Mouse (Mus musculus) hematopoietic stem cell, adult 5-6 weeks (primary cell): ENCODE results near the gene Rad50. TPM values are rescaled to one million over a fixed set of nuclear protein-coding genes. Genes with fewer than 3 reads are reported as not detected.
A peak's percentile ranks its signal among the peaks of the same experiment; 100 is the strongest.

Source experiments
- ATAC-seq, 2 experiments: fragments of 125-278 bp in 1 of 2; replicated peaks in 1 of 2; 2 replicates each; pipeline ENCODE4 v1.8.0; 2016 to 2017; ENCODE audit warnings: inconsistent platforms in 2 of 2, mild to moderate bottlenecking in 2 of 2, moderate number of reproducible peaks in 2 of 2, low read depth in 1 of 2, moderate TSS enrichment in 1 of 2; ENCODE audit not compliant: low FRiP score in 2 of 2, poor library complexity in 2 of 2, severe bottlenecking in 2 of 2, insufficient read depth in 1 of 2, low TSS enrichment in 1 of 2
- total RNA-seq: library from RNA; stranded (forward); fragments of 172-1452, 232-1000 nt; gene quantifications from 2 replicates; pipeline ENCODE4 v1.2.3, GENCODE M21; 2017

Gene Rad50
- total RNA-seq, 1 experiment from 2014 or later: 112 TPM

DNA sequence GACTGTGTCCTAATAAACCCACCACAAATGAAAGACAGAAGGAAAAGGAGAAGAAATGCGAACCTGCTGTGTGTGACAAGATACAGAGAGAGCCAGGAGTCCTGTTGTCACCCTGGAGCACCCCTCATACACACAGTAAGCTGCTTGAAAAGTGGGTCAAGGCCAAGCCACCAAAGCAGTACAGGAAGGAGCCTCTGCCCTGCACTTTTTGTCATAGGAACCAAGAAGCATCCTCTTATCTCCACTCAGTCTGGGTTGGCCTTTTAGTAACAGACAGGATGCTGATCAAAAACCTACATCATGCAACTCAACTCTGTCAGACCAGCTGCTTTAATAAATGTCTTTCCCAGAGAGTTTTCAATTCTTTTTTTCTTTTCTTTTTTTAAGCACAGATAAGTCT lies 12.6 kb upstream of the Rad50 start:
- ATAC-seq: no peak

DNA sequence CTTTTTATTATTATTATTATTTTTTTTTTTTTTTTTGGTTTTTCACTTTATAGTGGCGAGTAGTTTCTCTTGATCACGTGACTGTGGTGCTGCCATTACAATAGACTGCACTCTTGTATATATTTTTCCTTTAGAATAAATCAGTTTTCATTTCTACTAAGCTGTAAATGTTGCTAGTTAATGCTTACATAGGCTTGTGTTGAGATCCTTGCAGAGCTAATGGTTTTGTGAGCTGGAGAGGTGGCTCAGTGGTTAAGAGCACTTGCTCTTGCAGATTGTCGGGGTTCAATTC lies 545 bp upstream of the Rad50 start:
- ATAC-seq: no peak

DNA sequence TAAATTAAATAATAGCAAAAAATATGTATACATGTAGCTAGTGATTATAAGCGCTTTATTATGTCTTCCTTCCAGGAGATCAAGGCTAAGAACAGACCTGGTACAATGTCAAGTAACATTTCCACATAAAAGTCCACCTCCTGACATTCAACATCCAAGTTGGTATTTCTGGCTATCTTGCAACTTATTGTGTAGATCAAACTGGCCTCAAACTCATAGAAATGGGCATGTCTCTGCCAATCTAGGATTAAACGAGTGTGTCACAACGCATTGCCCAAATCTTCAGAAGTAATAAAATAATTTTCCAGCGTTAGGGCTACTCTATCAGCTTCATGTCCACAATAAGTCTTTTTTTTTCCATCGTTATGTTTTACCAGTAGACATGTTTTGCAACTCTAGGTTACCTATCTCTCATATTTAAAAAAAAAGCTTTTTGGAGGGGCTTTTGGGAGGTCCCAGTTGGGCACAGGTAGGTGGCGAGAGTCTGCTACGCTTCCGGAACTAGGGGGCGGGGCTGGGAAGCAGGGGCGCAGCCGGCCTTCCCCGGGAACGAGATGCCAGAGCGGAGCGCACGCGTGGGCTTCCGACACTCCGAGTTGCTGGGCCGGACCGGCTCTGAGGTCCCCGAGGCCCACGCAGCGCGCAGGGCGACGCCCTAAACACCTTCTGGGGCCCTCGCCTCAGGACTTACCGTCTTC lies 734 bp downstream of the Rad50 start:
- peak; percentile 24 to 47; a peak in 2 of 4 replicates for ATAC-seq

DNA sequence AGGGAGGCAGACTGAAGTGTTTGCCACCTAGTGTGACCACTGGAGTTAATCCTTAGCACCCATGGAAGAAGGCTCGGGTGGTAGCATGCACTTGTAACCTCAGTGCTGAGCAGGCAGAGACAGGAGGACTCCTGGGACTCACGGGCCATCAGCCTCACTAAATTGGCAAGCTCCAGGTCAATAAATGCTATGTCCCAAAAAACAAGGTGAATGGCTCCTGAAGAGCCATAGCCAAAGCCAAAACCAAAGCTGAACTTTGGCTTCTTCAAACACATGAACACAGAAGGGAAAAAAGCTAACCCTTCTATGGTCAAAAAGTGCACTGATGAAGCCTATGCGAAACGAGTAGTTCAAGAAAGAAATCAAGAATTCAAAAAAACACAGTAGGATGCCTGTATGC lies 7.8 kb downstream of the Rad50 start:
- ATAC-seq: no peak

- ATAC-seq: no peak
Observed at GRCm38 (mm10) chr11:53698521-53698920, 8.6 kb downstream of the Rad50 start.

- no peak for ATAC-seq
Observed at GRCm38 (mm10) chr11:53691979-53692378, 15.1 kb downstream of the Rad50 start.

DNA sequence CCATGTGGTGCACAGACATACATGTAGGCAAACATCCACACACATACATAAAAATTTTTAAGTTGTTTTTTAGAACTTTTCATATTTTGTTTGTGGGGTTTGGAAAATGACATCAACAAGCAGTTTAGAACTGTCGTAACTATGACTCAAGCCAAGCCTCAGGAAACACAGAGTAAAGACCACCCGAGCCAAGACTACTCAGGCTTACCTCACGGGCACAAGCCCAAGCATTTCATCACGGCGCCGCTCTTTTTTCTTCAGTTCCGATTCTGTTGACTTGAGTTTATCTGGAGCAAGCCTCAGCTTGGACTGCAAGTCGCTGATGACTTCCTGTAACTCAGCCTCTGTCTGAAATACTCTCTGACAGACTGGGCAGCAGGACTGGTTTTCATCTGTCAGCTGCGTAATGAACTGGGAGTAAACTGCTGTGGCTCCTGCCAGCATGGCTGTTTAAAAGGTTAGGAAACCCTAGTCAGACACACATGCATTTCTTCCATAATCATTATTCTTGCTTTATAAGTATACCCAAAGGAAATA lies 24.1 kb downstream of the Rad50 start:
- no peak for ATAC-seq

DNA sequence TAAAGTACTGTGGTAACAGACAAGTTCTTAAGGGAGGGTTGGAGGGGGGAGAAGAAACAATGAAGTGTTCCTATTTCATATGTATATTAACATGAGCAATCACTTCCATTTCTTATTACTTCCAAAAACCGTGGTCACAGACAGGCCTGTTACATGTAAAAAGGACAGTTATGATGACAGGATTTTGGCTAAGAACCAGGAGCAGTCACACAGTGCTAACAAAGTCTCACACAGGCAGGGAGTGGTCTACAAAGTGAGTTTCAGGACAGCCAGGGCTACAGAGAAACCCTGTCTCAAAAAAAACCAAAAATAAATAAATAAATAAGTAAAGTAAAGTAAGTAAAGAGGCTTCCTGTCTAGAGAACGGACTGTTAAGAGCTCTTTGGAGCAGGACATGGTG lies 24.9 kb downstream of the Rad50 start:
- ATAC-seq: no peak

GRCm38 (mm10) chr11:53681686-53682085 lies 25.4 kb downstream of the Rad50 start:
- ATAC-seq: no peak

DNA sequence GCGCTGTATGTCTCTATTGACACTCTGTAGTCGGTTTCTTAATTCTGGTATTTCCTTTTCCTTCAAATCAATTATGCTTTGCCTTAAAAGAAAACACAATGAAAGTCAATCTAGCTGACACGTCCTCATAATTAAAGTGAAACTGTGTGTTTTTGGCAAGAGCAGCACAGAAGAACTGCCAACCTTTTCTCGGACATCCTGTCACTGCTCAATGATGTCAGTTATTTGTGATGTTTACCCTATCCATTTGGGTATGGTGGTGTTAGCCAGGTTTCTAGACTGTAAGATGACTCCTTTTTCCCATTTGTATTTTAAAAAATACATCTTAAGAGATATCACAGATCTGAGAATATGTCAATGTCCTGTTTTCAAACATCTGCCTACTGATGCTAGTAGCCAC lies 27.0 kb downstream of the Rad50 start:
- ATAC-seq: no peak

DNA sequence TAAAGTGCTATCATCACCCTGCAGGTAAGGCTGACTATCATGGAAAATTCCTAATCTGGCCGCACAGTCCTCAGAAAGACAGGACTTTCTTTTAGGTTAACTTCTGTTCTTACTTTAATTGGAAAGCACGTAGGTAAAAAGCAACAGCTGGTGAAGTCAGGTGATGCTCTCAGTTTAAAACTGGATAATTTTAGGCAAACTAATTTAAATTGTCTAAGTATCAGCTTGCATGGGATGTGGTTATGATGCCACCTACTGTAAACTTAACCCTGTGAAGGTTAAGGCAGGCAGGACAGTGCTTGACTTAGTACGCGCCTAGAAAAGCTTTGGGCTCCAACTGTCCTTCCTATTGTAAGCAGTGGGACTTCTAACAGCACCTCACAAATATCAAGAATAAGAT lies 35.7 kb downstream of the Rad50 start:
- ATAC-seq: no peak

- no peak for ATAC-seq
Observed at GRCm38 (mm10) chr11:53664091-53664490, 43.0 kb downstream of the Rad50 start.

DNA sequence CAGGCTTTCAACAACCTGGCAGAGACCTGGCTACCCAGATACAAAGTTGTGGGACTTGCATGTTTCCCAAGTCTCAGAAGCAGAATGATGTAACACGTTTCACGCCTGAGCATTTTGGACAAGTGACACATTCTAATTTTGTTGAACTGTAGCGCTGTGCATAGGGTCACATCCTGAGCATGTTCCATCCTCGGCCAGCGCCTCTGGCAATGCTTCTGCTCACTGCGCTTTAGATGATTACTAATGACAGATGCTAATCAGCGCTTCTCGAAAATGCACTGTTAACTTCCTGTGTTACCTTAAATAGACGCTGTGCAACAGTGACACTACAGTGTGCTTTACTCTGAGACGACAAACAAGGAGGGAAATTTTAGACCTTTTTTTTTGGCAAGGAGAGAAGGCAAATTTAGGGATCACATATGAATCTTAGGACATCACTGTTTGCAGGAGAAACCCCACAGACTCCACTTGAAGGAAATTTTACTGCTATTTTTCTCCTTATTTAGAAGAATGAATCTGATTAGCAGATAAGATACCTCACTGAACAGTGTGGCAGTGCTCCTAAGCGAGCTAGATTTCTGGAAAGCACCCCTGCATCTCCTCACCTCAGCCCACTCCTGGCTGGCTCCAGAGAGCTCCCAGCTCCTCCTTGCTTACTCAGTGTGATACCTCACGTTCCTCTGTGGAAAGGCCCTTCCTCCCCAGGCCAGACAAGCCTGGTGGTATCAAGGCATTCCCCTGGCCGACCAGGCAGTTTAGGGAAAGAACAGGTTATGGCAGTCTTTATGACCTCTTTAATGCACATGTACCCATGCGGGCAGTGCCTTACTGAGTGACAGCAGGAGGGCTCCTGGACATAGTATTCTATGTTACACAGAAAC lies 44.1 kb downstream of the Rad50 start:
- no peak; a peak in 1 of 4 replicates for ATAC-seq

GRCm38 (mm10) chr11:53657828-53658227 lies 49.3 kb downstream of the Rad50 start:
- no peak for ATAC-seq

DNA sequence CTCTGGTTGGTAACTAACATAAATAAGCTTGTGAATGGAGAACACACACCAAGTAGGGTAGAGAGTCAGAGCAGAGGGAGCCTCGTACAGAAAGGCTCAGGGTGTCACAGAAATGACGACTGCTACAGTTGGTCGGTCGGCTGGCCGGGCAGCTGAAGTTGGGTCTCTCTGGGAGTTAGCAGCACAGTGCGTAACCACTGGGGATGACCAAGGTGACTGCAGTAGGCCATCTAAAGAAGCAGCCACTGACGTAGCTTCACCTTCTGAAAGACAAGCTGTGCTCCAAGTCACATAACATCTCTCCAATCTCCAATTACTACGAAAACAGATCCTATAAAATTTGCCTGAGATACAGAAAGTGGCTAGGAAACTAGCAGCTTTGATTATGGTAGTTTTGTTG lies 49.7 kb downstream of the Rad50 start:
- ATAC-seq: no peak

GRCm38 (mm10) chr11:53656558-53657202 lies 50.4 kb downstream of the Rad50 start:
- ATAC-seq: peak; percentile 40 to 54; a peak in 2 of 4 replicates

DNA sequence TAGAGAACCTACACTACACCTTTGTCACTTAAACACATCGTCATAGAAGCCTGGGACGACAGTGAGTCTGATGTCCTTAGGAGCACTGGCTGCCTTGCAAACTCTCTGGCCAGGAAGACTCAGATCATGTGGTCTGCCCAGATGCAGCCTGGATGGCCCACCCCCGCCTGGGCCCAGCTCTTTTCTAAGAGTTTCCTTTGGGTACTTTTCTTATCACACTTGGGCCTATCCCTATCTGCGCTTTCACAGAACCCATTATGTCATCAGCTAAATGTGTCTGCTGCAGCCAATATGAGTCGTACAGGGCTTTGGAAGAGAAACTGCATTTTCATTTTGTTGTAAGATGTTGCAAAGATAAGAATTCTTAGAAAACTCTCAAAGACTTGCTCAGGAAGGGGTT lies 52.1 kb downstream of the Rad50 start:
- ATAC-seq: peak; percentile 53 to 71

GRCm38 (mm10) chr11:53652427-53652826 lies 54.7 kb downstream of the Rad50 start:
- no peak for ATAC-seq
